Mouse (Mus musculus): ENCODE measurements around the gene Rras.

The Rras gene

DNA sequence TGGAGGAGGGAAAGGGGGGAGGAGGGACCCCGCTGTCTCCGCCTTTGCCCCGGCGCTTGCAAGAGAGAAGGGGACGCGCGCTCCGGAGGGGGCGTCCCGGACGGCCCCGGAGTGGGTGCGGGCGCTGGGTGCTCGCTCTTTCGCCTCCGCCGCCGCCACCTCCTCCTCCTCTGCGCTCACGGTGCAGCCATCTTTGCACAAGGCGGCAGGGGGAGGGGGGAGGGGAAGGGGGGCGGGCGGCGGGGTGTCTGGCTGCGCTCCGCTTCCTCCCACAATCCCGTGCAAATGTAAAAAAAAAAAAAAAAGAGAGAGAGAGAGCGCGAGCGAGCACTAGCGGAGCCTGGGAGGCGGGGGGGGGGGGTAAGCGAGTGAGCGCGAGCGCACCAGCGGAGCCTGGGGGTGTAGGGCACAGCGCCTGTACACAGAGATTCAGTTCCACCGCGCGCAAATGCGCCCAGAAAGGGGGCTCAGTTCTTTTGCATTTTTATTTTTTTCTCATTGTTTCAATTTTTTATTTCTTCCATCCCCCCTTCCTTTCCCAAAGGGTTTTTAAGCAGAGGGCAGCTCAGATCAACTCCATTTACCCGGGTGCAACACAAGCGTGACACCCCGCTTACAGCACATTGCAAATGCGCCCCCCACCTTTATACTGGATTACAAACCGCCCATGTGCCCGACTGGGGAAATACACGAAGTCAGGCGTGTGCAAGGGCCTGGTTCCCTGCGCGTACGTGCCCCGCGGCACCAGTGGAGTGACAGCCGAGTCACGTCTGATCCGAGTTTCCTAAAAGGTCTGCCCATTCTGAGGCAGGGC is 35.6 kb downstream of the Rras start:
- peak; percentile 65 for DNase-seq (ENCODE audit: low spot score)

DNA sequence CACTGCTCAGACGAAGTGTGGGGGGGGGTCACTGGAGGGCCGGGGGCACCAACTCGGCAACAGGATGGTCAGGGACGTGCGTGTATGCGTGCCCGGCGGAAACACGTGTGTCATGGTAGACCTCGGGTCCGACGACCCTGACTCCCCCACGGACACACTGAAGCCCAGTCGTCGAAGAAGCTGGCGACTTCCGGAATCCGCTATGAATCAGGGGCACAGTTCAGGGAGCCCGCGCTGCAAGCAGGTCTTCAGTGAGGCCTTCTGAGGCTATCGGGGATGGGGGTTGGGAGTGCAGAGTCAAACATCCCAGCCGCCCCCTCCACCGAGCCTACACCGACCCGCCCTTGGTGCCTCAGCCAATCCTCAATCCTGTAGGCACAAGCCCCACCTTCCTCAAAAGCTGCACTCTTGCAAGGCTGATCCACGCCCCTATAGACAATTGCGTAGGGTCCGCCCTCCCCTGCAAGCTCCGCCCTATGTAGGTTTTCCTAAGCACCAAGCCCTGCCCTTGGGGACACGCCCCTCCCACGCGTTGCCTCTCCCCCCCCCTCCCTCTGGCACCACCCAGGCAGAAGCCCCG is 36.3 kb downstream of the Rras start:
- peak; percentile 94 for DNase-seq (ENCODE audit: low spot score)

DNA sequence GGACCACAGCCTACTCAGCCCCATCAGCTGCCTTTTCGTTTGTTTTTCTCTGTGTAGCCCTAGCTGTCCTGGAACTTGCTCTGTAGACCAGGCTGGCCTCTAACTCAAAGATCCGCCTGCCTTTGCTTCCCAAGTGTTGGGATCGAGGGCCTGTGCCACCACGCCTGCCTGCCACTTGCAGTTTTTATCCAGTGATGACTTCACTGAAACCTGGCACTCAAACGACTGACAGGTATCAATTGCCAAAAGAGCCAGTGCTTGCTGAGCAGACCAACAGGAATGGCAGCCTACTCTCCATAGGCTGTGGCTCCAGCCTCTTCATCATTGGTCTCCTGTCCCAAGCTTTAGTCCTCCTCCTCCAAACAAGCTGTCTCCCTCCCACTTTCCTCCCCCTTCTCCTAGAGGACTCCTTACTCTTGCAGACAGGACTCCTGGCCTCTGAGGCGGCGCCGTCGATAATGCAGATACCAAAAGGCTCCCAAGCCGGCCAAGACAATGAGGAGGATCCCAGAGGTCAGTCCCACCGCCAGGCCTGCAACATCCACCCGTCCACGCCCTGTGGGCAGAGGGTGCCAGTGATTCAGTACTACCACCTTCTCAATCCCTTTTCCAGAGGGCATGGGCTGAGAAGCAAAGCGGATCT is 38.7 kb downstream of the Rras start:
- no peak for DNase-seq (ENCODE audit: low spot score)

GRCm38 (mm10) chr7:45056972-45057348 is 39.2 kb downstream of the Rras start:
- DNase-seq (ENCODE audit: low spot score) = no peak

GRCm38 (mm10) chr7:45058607-45059571 is 41.1 kb downstream of the Rras start:
- DNase-seq (ENCODE audit: low spot score) = no peak

DNA sequence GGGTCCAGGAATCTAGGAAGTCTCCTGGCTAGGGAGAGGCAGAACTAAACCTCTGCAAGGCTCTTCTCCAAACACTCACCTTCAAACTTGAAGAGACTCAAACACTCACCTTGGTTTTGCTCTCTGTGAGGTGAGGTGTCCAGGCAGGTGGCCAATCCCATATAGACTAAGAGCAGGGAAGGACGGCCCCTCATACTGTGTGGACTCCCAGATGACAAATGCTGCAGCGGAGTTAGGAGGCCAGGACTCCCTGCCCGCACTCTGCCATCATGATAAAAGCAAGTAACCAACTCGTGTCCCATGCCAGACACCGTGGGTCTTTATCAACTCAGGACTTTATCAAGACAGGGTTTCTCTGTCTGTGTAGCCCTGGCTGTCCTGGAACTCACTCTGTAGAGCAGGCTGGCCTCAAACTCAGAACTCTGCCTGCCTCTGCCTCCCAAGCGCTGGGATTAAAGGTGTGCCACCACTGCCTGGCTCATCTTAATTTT is 42.9 kb downstream of the Rras start:
- DNase-seq (ENCODE audit: low spot score) = no peak

GRCm38 (mm10) chr7:45061532-45062075 is 43.8 kb downstream of the Rras start:
- DNase-seq (ENCODE audit: low spot score) = no peak

GRCm38 (mm10) chr7:45062239-45062835 is 44.6 kb downstream of the Rras start, which contains the start of the genes Nosip and Prrg2:
Nosip (plus strand) TSS chr7:45062429.
Prrg2 (minus strand) TSS chr7:45062677.
- DNase-seq (ENCODE audit: low spot score) = peak; percentile 95

DNA sequence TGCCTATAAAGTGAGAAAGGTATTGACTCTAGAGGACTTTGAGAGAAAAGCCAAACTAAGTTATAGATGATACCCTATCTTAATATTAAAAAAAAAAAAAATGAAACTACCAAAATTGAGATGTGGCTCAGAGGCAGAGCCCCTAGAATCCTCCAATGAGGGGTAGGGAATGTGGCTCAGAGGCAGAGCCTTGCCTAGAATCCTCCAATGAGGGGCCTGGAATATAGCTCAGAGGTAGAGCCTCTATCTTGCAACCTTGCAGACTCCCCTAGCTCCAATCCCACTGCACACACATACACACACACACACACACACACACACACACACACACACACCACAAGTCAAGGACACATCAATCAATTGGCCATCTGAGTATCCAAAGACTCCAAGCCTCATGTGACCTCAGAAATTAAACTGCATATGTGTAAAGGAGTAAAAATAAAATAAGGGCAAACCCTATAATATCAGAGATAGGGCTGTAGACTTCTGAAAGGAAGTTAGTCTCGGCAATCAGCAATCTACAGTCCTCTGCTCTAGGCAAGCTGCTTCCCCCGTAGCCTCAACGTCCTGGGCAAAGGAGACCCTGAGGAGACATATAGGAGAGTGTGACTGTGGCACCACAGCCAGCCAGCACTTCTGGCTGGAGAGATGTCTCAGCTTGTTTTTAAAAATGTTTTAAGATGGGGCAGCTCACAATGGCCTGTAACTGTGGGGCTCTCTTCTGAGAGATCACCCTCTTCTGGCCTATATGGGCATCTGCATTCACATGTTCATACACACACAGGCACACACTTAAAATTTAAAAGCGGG is 49.6 kb downstream of the Rras start:
- no peak for DNase-seq (ENCODE audit: low spot score)

- DNase-seq (ENCODE audit: low spot score) = peak; percentile 64
These were observed 50.2 kb downstream of the Rras start for GRCm38 (mm10) chr7:45068000-45068318.

- peak; percentile 44 for DNase-seq (ENCODE audit: low spot score)
These were observed 51.9 kb downstream of the Rras start for GRCm38 (mm10) chr7:45069671-45070070.
